Mouse (Mus musculus): ENCODE data around the gene Kcnh4. TPM values are rescaled to one million over a fixed set of nuclear protein-coding genes. Genes with fewer than 3 reads are reported as not detected.

Kcnh4 gene
- polyA plus RNA-seq, 1 experiment from 2014 or later: not detected

DNA sequence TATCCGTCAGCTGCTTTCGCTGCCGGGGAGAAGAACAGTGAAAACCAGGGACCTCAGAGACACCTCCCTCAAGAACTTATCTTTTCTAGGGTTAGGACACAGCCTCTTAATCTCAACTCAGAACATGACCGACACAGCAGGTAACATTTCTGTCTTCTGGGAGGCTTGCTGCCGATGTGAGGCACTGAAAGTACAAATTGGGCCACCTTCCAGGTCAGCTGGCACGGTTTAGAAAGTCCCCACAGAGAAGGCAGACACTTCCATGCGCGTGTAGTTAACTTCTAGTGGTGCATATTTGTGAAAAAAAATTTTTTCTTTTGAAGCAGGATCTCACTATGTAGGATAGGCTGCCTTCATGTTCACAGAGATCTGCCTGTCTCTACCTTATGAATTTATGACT, 24.5 kb upstream of the Kcnh4 start:
- Histone ChIP-seq H3K9ac (no peak overlapping the region), H3K36me3 (peaks cover 91% of the 10 kb centered on the region)

GRCm38 (mm10) chr11:100782568-100782967, 22.8 kb upstream of the Kcnh4 start:
- H3K27ac ChIP-seq (ENCODE audit: poor library complexity, severe bottlenecking): no peak overlapping the region
- no peaks in the 10 kb centered on the region for H3K27me3 ChIP-seq (replicated peaks)
- no peak overlapping the region for H3K9ac ChIP-seq
- H3K4me3 ChIP-seq: no peak overlapping the region
- no peak overlapping the region for H3K4me2 ChIP-seq
- 0 out of 2 replicates have a peak, but pooled peaks have one; percentile 7 for ATAC-seq (ENCODE audit: insufficient number of reproducible peaks, low FRiP score)
- peaks cover 84% of the 10 kb centered on the region for H3K36me3 ChIP-seq
- 0 out of 2 replicates have a peak, but pooled peaks cover 4% of the 10 kb centered on the region for H3K9me3 ChIP-seq (replicated peaks)
- 86% methylated on average over 13 of the region's 13 CpGs for WGBS
- peaks cover 13% of the 10 kb centered on the region for H3K4me1 ChIP-seq (replicated peaks)

More for the DNA sequence above, 24.5 kb upstream of the Kcnh4 start:
- no peak overlapping the region for H3K4me3 ChIP-seq
- no peak for ATAC-seq (ENCODE audit: insufficient number of reproducible peaks, low FRiP score)
- H3K9me3 ChIP-seq (replicated peaks): no peaks in the 10 kb centered on the region
- no peak overlapping the region for H3K27ac ChIP-seq (ENCODE audit: poor library complexity, severe bottlenecking)
- H3K4me2 ChIP-seq: no peak overlapping the region
- H3K27me3 ChIP-seq (replicated peaks): no peaks in the 10 kb centered on the region
- WGBS: 81% methylated on average over 8 of the region's 8 CpGs
- peaks cover 13% of the 10 kb centered on the region for H3K4me1 ChIP-seq (replicated peaks)

GRCm38 (mm10) chr11:100781763-100782475, 22.2 kb upstream of the Kcnh4 start:
- Histone ChIP-seq H3K4me1 (replicated peaks) (peaks cover 13% of the 10 kb centered on the region), H3K4me2 (no peak overlapping the region), H3K9ac (0 out of 2 replicates have a peak overlapping the region, but pooled peaks have one; percentile 37), H3K27ac (ENCODE audit: poor library complexity, severe bottlenecking) (no peak overlapping the region), H3K36me3 (peaks cover 78% of the 10 kb centered on the region), H3K27me3 (replicated peaks) (no peaks in the 10 kb centered on the region), H3K9me3 (replicated peaks) (0 out of 2 replicates have a peak, but pooled peaks cover 4% of the 10 kb centered on the region), H3K4me3 (no peak overlapping the region)
- WGBS: 72% methylated on average over 15 of the region's 15 CpGs
- ATAC-seq (ENCODE audit: insufficient number of reproducible peaks, low FRiP score): 0 out of 2 replicates have a peak, but pooled peaks have one; percentile 46

DNA sequence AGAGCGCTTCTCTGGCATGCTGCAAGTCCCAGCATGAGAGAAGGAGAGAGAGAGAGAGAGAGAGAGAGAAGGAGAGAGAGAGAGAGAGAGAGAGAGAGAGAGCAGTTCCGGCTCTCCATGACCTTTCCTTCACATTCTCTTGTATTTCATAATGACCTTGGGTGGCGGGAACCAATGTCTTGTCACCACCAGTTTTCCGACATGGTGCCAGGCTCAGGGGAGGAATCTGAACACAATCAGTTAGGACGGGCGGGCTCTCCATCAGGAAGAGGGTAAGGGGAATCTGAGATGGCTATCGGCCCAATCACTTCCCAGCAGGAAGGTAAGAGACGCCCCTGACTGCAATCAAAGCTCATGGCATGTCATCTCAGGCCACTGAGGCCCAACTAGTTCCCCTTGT, 20.5 kb upstream of the Kcnh4 start:
- Histone ChIP-seq H3K4me1 (replicated peaks) (peaks cover 13% of the 10 kb centered on the region), H3K36me3 (peaks cover 63% of the 10 kb centered on the region), H3K27me3 (replicated peaks) (no peaks in the 10 kb centered on the region), H3K4me2 (no peak overlapping the region), H3K9ac (no peak overlapping the region), H3K27ac (ENCODE audit: poor library complexity, severe bottlenecking) (no peak overlapping the region), H3K4me3 (no peak overlapping the region), H3K9me3 (replicated peaks) (0 out of 2 replicates have a peak, but pooled peaks cover 4% of the 10 kb centered on the region)
- WGBS: 69% methylated on average over 8 of the region's 8 CpGs
- ATAC-seq (ENCODE audit: insufficient number of reproducible peaks, low FRiP score): no peak

- no peak overlapping the region for H3K9ac ChIP-seq
- H3K36me3 ChIP-seq: peaks cover 43% of the 10 kb centered on the region
- H3K4me1 ChIP-seq (replicated peaks): peaks cover 13% of the 10 kb centered on the region
- H3K9me3 ChIP-seq (replicated peaks): 0 out of 2 replicates have a peak, but pooled peaks cover 4% of the 10 kb centered on the region
- H3K4me2 ChIP-seq: no peak overlapping the region
- H3K27me3 ChIP-seq (replicated peaks): no peaks in the 10 kb centered on the region
- H3K4me3 ChIP-seq: no peak overlapping the region
- ATAC-seq (ENCODE audit: insufficient number of reproducible peaks, low FRiP score): no peak
- 56% methylated on average over 3 of the region's 3 CpGs for WGBS
- no peak overlapping the region for H3K27ac ChIP-seq (ENCODE audit: poor library complexity, severe bottlenecking)
Observed at GRCm38 (mm10) chr11:100778069-100778468, 18.3 kb upstream of the Kcnh4 start.

DNA sequence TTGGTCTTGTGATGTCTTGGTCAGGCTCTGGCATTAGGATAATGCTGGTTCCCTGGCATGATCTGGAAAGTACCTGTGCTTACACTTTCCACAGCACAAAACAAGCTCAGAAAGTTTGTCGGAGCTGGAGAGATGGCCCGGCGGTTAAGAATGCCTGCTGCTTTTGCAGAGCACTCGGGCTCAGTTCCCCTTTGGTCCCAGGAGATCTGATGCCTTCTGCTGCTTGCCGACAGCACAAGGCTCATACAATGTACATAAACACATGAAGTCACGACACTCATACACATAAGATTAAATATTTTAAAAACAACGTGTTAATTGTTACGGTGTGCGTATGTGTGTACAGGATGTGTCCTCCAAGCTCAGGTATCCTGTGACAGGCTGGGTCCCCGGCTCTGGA, 16.2 kb upstream of the Kcnh4 start:
- WGBS: 84% methylated on average over 10 of the region's 10 CpGs

GRCm38 (mm10) chr11:100774261-100774660, 14.5 kb upstream of the Kcnh4 start:
- Histone ChIP-seq H3K4me2 (no peak overlapping the region), H3K27ac (ENCODE audit: poor library complexity, severe bottlenecking) (no peak overlapping the region), H3K36me3 (peaks cover 10% of the 10 kb centered on the region), H3K9me3 (replicated peaks) (0 out of 2 replicates have a peak, but pooled peaks cover 4% of the 10 kb centered on the region), H3K9ac (no peak overlapping the region), H3K4me1 (replicated peaks) (peaks cover 8% of the 10 kb centered on the region), H3K27me3 (replicated peaks) (no peaks in the 10 kb centered on the region), H3K4me3 (no peak overlapping the region)
- WGBS: 69% methylated on average over 4 of the region's 4 CpGs
- no peak for ATAC-seq (ENCODE audit: insufficient number of reproducible peaks, low FRiP score)

More for the DNA sequence above, 16.2 kb upstream of the Kcnh4 start:
- Histone ChIP-seq H3K9me3 (replicated peaks) (0 out of 2 replicates have a peak, but pooled peaks cover 4% of the 10 kb centered on the region), H3K4me3 (no peak overlapping the region), H3K27ac (ENCODE audit: poor library complexity, severe bottlenecking) (no peak overlapping the region), H3K27me3 (replicated peaks) (no peaks in the 10 kb centered on the region), H3K4me1 (replicated peaks) (0 out of 2 replicates have a peak, but pooled peaks cover 3% of the 10 kb centered on the region), H3K36me3 (peaks cover 24% of the 10 kb centered on the region), H3K9ac (no peak overlapping the region), H3K4me2 (no peak overlapping the region)
- ATAC-seq (ENCODE audit: insufficient number of reproducible peaks, low FRiP score): no peak

- Histone ChIP-seq H3K4me3 (peak within 1 kb of the TSS; percentile 69), H3K27ac (ENCODE audit: poor library complexity, severe bottlenecking) (peak within 1 kb of the TSS; percentile 37; the same call in 1 of the 2 replicates), H3K4me2 (peak within 1 kb of the TSS; percentile 73), H3K4me1 (replicated peaks) (peaks cover 8% of the 10 kb centered on the region), H3K9me3 (replicated peaks) (no peaks in the 10 kb centered on the region), H3K9ac (peak within 1 kb of the TSS; percentile 69), H3K36me3 (peaks cover 4% of the 10 kb centered on the region; the same call in 1 of the 2 replicates), H3K27me3 (replicated peaks) (no peaks in the 10 kb centered on the region)
- ATAC-seq (ENCODE audit: insufficient number of reproducible peaks, low FRiP score): peak; percentile 79
- 17% methylated on average over 17 of the region's 17 CpGs for WGBS
Observed at GRCm38 (mm10) chr11:100770646-100771408, 11.1 kb upstream of the Kcnh4 start, which contains the start of gene Ghdc. Ghdc (minus strand) TSS chr11:100770957.

- Histone ChIP-seq H3K4me2 (peak overlapping the region; percentile 73), H3K4me3 (peak overlapping the region; percentile 69), H3K4me1 (replicated peaks) (peaks cover 8% of the 10 kb centered on the region), H3K27ac (ENCODE audit: poor library complexity, severe bottlenecking) (no peak overlapping the region), H3K9ac (peak overlapping the region; percentile 69), H3K9me3 (replicated peaks) (no peaks in the 10 kb centered on the region), H3K36me3 (peaks cover 4% of the 10 kb centered on the region; the same call in 1 of the 2 replicates), H3K27me3 (replicated peaks) (no peaks in the 10 kb centered on the region)
- 53% methylated on average over 6 of the region's 6 CpGs for WGBS
- no peak for ATAC-seq (ENCODE audit: insufficient number of reproducible peaks, low FRiP score)
Observed at GRCm38 (mm10) chr11:100769980-100770379, 10.2 kb upstream of the Kcnh4 start.

- WGBS: 80% methylated on average over 5 of the region's 5 CpGs
- peaks cover 8% of the 10 kb centered on the region for H3K4me1 ChIP-seq (replicated peaks)
- H3K27me3 ChIP-seq (replicated peaks): peaks cover 7% of the 10 kb centered on the region
- no peak overlapping the region for H3K4me3 ChIP-seq
- no peaks in the 10 kb centered on the region for H3K9me3 ChIP-seq (replicated peaks)
- no peak overlapping the region for H3K9ac ChIP-seq
- peaks cover 4% of the 10 kb centered on the region; the same call in 1 of the 2 replicates for H3K36me3 ChIP-seq
- no peak overlapping the region for H3K4me2 ChIP-seq
- no peak overlapping the region for H3K27ac ChIP-seq (ENCODE audit: poor library complexity, severe bottlenecking)
- no peak for ATAC-seq (ENCODE audit: insufficient number of reproducible peaks, low FRiP score)
Observed at GRCm38 (mm10) chr11:100767871-100768270, 8.1 kb upstream of the Kcnh4 start.

GRCm38 (mm10) chr11:100766726-100767125, 7.0 kb upstream of the Kcnh4 start:
- ATAC-seq (ENCODE audit: insufficient number of reproducible peaks, low FRiP score): no peak
- Histone ChIP-seq H3K4me2 (no peak overlapping the region), H3K36me3 (peaks cover 4% of the 10 kb centered on the region; the same call in 1 of the 2 replicates), H3K9me3 (replicated peaks) (no peaks in the 10 kb centered on the region), H3K27me3 (replicated peaks) (peaks cover 17% of the 10 kb centered on the region), H3K9ac (no peak overlapping the region), H3K4me3 (no peak overlapping the region), H3K27ac (ENCODE audit: poor library complexity, severe bottlenecking) (no peak overlapping the region), H3K4me1 (replicated peaks) (peaks cover 14% of the 10 kb centered on the region)
- 71% methylated on average over 9 of the region's 9 CpGs for WGBS

Data from heart, embryonic 12.5 days (tissue).